Mouse (Mus musculus): ENCODE results near the gene Fancf. TPM values are rescaled to one million over a fixed set of nuclear protein-coding genes. Genes with fewer than 3 reads are reported as not detected.
A peak's percentile ranks its signal among the peaks of the same experiment; 100 is the strongest.

The Fancf gene
- polyA plus RNA-seq, 1 experiment from 2014 or later, result 2.5 TPM

- Histone ChIP-seq H3K4me3 (ENCODE audit: low read length) (peak within 1 kb of the TSS; percentile 75), H3K4me1 (ENCODE audit: control insufficient read depth, insufficient read depth, low read depth, low read length) (peaks cover 12% of the 10 kb centered on the region), H3K9ac (ENCODE audit: low read depth, low read length) (peak within 1 kb of the TSS; percentile 95), H3K27me3 (replicated peaks; ENCODE audit: control insufficient read depth, insufficient read depth, low read length) (no peaks in the 10 kb centered on the region), H3K9me3 (ENCODE audit: control insufficient read depth, low read length) (no peaks in the 10 kb centered on the region), H3K4me2 (ENCODE audit: low read length) (peak within 1 kb of the TSS; percentile 96), H3K36me3 (ENCODE audit: control insufficient read depth, insufficient read depth, low read length) (no peaks in the 10 kb centered on the region), H3K27ac (ENCODE audit: low read depth, low read length) (peak within 1 kb of the TSS; percentile 99)
- ATAC-seq, result peak; percentile 91
- WGBS, result 5% methylated on average over 68 of the region's 105 CpGs
These were observed 594 bp downstream of the Fancf start, which contains the start of gene Gas2 for GRCm38 (mm10) chr7:51861250-51862096. Gene Gas2 (plus strand): TSS chr7:51862015.

- Histone ChIP-seq H3K9me3 (ENCODE audit: control insufficient read depth, low read length) (no peaks in the 10 kb centered on the region), H3K27me3 (replicated peaks; ENCODE audit: control insufficient read depth, insufficient read depth, low read length) (no peaks in the 10 kb centered on the region), H3K4me1 (ENCODE audit: control insufficient read depth, insufficient read depth, low read depth, low read length) (no peaks in the 10 kb centered on the region), H3K36me3 (ENCODE audit: control insufficient read depth, insufficient read depth, low read length) (no peaks in the 10 kb centered on the region), H3K27ac (ENCODE audit: low read depth, low read length) (no peak overlapping the region), H3K9ac (ENCODE audit: low read depth, low read length) (no peak overlapping the region), H3K4me3 (ENCODE audit: low read length) (no peak overlapping the region), H3K4me2 (ENCODE audit: low read length) (no peak overlapping the region)
- WGBS, result 87% methylated on average over 5 of the region's 5 CpGs
- ATAC-seq, result no peak
These were observed 10.1 kb downstream of the Fancf start for GRCm38 (mm10) chr7:51851890-51852507.

GRCm38 (mm10) chr7:51850877-51851276 is 11.2 kb downstream of the Fancf start:
- Histone ChIP-seq H3K4me3 (ENCODE audit: low read length) (no peak overlapping the region), H3K4me1 (ENCODE audit: control insufficient read depth, insufficient read depth, low read depth, low read length) (no peaks in the 10 kb centered on the region), H3K27ac (ENCODE audit: low read depth, low read length) (no peak overlapping the region), H3K9me3 (ENCODE audit: control insufficient read depth, low read length) (no peaks in the 10 kb centered on the region), H3K27me3 (replicated peaks; ENCODE audit: control insufficient read depth, insufficient read depth, low read length) (no peaks in the 10 kb centered on the region), H3K9ac (ENCODE audit: low read depth, low read length) (no peak overlapping the region), H3K36me3 (ENCODE audit: control insufficient read depth, insufficient read depth, low read length) (no peaks in the 10 kb centered on the region), H3K4me2 (ENCODE audit: low read length) (no peak overlapping the region)
- ATAC-seq, result no peak
- WGBS, result 83% methylated on average over 6 of the region's 6 CpGs

DNA sequence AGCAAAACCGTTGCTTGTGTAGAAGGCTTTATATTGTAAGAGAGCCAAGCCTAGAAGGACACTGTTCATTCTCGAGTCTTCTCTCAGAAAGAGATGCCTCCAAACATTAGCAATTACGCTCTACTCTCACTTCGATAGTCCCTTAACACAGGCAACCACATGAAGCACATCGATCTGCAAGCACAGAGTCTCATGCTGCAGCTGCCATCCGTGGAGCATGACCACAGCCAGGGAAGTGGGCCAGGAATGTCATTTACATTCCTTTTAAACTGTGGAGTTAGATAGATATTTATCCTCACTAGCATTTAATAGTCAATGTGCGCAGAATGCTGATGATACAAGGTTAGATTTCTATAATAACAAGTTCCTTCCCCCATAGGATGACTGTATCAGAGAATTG is 21.6 kb downstream of the Fancf start:
- H3K9ac ChIP-seq (ENCODE audit: low read depth, low read length), result no peak overlapping the region
- 50% methylated on average over 7 of the region's 7 CpGs for WGBS
- H3K4me3 ChIP-seq (ENCODE audit: low read length), result no peak overlapping the region
- H3K36me3 ChIP-seq (ENCODE audit: control insufficient read depth, insufficient read depth, low read length), result no peaks in the 10 kb centered on the region
- H3K4me1 ChIP-seq (ENCODE audit: control insufficient read depth, insufficient read depth, low read depth, low read length), result no peaks in the 10 kb centered on the region
- no peak overlapping the region for H3K4me2 ChIP-seq (ENCODE audit: low read length)
- H3K27me3 ChIP-seq (replicated peaks; ENCODE audit: control insufficient read depth, insufficient read depth, low read length), result no peaks in the 10 kb centered on the region
- H3K9me3 ChIP-seq (ENCODE audit: control insufficient read depth, low read length), result peaks cover 2% of the 10 kb centered on the region; the same call in 1 of the 2 replicates
- ATAC-seq, result no peak
- no peak overlapping the region for H3K27ac ChIP-seq (ENCODE audit: low read depth, low read length)

GRCm38 (mm10) chr7:51831917-51832316 is 30.1 kb downstream of the Fancf start:
- peak; percentile 89 for ATAC-seq
- 13% methylated on average over 7 of the region's 7 CpGs for WGBS
- Histone ChIP-seq H3K9ac (ENCODE audit: low read depth, low read length) (no peak overlapping the region), H3K27me3 (replicated peaks; ENCODE audit: control insufficient read depth, insufficient read depth, low read length) (no peaks in the 10 kb centered on the region), H3K27ac (ENCODE audit: low read depth, low read length) (peak overlapping the region; percentile 64), H3K4me3 (ENCODE audit: low read length) (no peak overlapping the region), H3K4me1 (ENCODE audit: control insufficient read depth, insufficient read depth, low read depth, low read length) (peaks cover 7% of the 10 kb centered on the region), H3K4me2 (ENCODE audit: low read length) (peak overlapping the region; percentile 28), H3K9me3 (ENCODE audit: control insufficient read depth, low read length) (no peaks in the 10 kb centered on the region), H3K36me3 (ENCODE audit: control insufficient read depth, insufficient read depth, low read length) (no peaks in the 10 kb centered on the region)

DNA sequence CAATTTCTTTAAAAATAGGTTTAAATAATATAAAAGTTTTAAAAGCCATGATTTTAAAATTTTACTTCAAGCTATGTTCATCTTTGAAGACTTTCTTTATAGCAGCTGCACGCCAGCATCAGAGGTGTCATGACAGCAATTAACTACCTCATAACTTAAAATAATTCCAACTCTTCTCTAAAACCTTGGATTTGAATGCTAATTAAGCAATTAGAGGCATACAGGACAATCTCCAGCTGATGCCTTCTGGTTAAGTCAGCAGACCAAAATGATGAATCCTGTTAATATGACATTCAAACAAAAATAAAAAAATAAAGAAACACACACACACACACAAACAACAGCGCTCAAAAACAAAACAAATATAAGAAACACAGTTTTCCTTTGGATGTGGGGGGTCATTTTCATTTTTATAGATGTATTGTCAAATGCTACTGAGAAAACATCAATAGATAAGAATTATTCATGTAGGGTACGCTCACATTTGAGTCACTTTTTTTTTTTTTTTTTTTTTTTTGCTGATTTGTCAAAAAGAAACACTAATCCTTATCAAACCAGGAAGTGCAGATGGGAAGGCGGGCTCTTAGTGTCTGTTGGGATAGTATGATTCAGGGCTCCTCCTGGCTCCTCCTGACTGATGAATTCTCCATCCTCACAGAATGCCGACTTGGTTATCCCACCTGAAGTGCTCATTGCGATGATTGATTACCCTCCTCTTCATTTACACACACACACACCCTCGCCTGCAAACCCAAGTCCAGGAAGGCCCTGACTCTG is 38.3 kb downstream of the Fancf start:
- 56% methylated on average over 7 of the region's 7 CpGs for WGBS
- H3K9ac ChIP-seq (ENCODE audit: low read depth, low read length), result no peak overlapping the region

DNA sequence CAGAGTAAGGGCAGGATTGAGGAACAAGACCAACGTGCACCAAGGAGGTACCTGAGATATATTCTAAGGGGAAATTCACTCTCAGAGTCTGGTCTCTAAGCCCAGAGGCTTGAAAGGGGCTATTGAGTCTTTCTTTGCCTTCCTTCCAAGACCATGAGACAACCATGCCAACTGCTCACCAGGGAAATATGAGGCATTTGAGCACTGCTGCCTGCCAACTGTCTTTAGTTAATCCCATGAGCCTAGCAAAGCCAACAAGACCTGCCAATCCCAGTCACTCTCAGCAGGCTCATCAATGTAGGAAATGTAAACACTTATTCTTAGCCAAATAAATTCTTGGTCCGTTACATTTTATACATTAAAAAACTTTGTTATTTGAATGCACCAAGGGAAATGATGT is 40.6 kb downstream of the Fancf start:
- no peaks in the 10 kb centered on the region for H3K36me3 ChIP-seq (ENCODE audit: control insufficient read depth, insufficient read depth, low read length)
- no peaks in the 10 kb centered on the region for H3K4me1 ChIP-seq (ENCODE audit: control insufficient read depth, insufficient read depth, low read depth, low read length)
- no peak overlapping the region for H3K4me2 ChIP-seq (ENCODE audit: low read length)
- no peak overlapping the region for H3K9ac ChIP-seq (ENCODE audit: low read depth, low read length)
- 0 out of 2 replicates have a peak, but pooled peaks have one; percentile 50 for ATAC-seq
- no peaks in the 10 kb centered on the region for H3K9me3 ChIP-seq (ENCODE audit: control insufficient read depth, low read length)
- H3K27me3 ChIP-seq (replicated peaks; ENCODE audit: control insufficient read depth, insufficient read depth, low read length), result no peaks in the 10 kb centered on the region
- H3K27ac ChIP-seq (ENCODE audit: low read depth, low read length), result no peak overlapping the region
- WGBS, result 61% methylated on average over 2 of the region's 2 CpGs
- no peak overlapping the region for H3K4me3 ChIP-seq (ENCODE audit: low read length)

More for the DNA sequence above, 38.3 kb downstream of the Fancf start:
- H3K27ac ChIP-seq (ENCODE audit: low read depth, low read length), result no peak overlapping the region
- no peaks in the 10 kb centered on the region for H3K36me3 ChIP-seq (ENCODE audit: control insufficient read depth, insufficient read depth, low read length)
- no peaks in the 10 kb centered on the region for H3K4me1 ChIP-seq (ENCODE audit: control insufficient read depth, insufficient read depth, low read depth, low read length)
- H3K27me3 ChIP-seq (replicated peaks; ENCODE audit: control insufficient read depth, insufficient read depth, low read length), result no peaks in the 10 kb centered on the region
- no peak overlapping the region for H3K4me3 ChIP-seq (ENCODE audit: low read length)
- ATAC-seq, result peak; percentile 71
- no peak overlapping the region for H3K4me2 ChIP-seq (ENCODE audit: low read length)
- no peaks in the 10 kb centered on the region for H3K9me3 ChIP-seq (ENCODE audit: control insufficient read depth, low read length)

DNA sequence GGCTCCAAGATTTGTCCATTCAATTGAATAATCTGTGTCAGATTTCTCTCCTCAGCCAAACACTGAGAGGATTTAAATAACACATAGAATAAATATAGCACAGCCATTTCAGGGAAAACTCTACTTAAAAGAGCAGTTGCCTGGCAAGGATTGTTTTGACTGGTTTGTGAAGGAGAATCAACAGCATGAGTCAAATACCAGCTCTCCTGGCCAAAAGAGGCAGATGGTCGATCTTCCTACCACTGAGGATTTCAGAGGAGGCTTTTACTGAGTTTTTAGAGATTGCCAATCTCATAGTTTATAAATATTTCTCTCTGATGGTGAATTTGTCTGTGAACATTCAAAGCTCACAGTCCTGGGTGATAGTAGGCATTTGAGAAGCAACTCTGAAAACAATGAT is 42.2 kb downstream of the Fancf start:
- WGBS, result 68% methylated on average over 1 of the region's 1 CpGs
- no peak overlapping the region for H3K9ac ChIP-seq (ENCODE audit: low read depth, low read length)
- H3K27me3 ChIP-seq (replicated peaks; ENCODE audit: control insufficient read depth, insufficient read depth, low read length), result no peaks in the 10 kb centered on the region
- no peaks in the 10 kb centered on the region for H3K36me3 ChIP-seq (ENCODE audit: control insufficient read depth, insufficient read depth, low read length)
- H3K9me3 ChIP-seq (ENCODE audit: control insufficient read depth, low read length), result no peaks in the 10 kb centered on the region
- H3K4me3 ChIP-seq (ENCODE audit: low read length), result no peak overlapping the region
- no peak for ATAC-seq
- H3K27ac ChIP-seq (ENCODE audit: low read depth, low read length), result no peak overlapping the region
- H3K4me1 ChIP-seq (ENCODE audit: control insufficient read depth, insufficient read depth, low read depth, low read length), result peaks cover 3% of the 10 kb centered on the region; the same call in 1 of the 2 replicates
- no peak overlapping the region for H3K4me2 ChIP-seq (ENCODE audit: low read length)
